Comparison of ENCODE assay signal across 15 mouse cellular contexts in the genomic region with DNA sequence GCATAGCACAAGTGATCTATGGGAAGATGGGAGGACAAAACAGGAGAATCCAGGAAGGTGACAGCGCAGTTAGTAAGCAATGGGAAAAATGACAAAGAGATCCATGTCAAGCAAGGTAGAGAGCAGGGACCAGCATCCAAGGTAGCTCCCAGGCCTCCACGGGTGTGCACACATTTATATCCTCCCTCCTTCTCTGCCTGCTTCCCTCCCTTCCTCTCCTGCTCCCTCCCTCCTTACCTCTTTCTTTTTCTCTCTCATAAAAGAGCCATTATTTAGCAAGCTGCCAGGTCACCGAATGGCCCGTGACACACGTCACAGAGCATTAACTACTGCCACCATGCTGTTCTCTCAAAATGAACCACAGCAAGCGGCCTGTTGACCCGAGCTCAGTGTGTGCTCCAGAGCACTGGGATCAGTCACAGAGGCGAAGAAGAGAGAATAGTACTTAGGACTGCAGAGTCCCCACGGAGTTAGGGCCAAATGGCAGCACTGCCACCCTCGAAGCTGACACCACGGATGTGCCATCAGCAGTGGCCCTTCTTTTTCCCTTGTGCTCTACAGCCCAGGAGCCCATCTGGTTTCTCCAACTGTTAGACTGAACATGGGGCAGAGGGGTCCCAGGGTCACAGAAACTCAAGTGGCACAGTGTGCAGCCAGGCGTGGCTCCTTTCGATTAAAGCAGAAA. TPM values are rescaled to one million over a fixed set of nuclear protein-coding genes. Genes with fewer than 3 reads are reported as not detected.
DNase-seq lines count a peak whose midpoint lies in the region; ATAC-seq and TF ChIP-seq lines count a peak whose summit lies in the region.
"Had no signal": no experiment of that assay in that cellular context is flagged by ENCODE, and none has a peak within 500 bp of the region (broad histone marks: within the 10 kb centered on the region; RNA-seq: fewer than 3 reads in every experiment).

No protein-coding gene starts in this region.

- H3K9me3 ChIP-seq in kidney, embryonic 14.5 days (ENCODE audit: control insufficient read depth, low read length), result no peaks in the 10 kb centered on the region
- H3K9me3 ChIP-seq in embryonic facial prominence, embryonic 10.5 days, result no peaks in the 10 kb centered on the region
- H3K9me3 ChIP-seq: liver, embryonic 12.5 days; midbrain, embryonic 13.5 days had no signal

- peak; percentile 87 for ATAC-seq in kidney, embryonic 14.5 days (ENCODE audit: low FRiP score, low TSS enrichment)
- ATAC-seq: liver, embryonic 12.5 days; midbrain, embryonic 13.5 days had no signal

- 12% methylated on average over 13 of the region's 13 CpGs for WGBS in kidney, embryonic 14.5 days
- WGBS in embryonic facial prominence, embryonic 10.5 days, result 27% methylated on average over 13 of the region's 13 CpGs

- no peak for TF ChIP-seq POLR2A in brain, embryonic 14.5 days (IDR thresholded peaks at IDR 0.05; ENCODE audit: borderline replicate concordance, extremely low read depth, insufficient read depth, insufficient read length, poor library complexity, severe bottlenecking)

- H3K4me3 ChIP-seq in kidney, embryonic 14.5 days (ENCODE audit: low read length), result no peak overlapping the region
- H3K4me3 ChIP-seq in embryonic facial prominence, embryonic 10.5 days, result no peak overlapping the region
- H3K4me3 ChIP-seq: liver, embryonic 12.5 days; midbrain, embryonic 13.5 days had no signal

- 0 out of 2 replicates have a peak, but pooled peaks cover 8% of the 10 kb centered on the region for H3K4me1 ChIP-seq in kidney, embryonic 14.5 days (ENCODE audit: control insufficient read depth, insufficient read depth, low read length)
- peaks cover 12% of the 10 kb centered on the region for H3K4me1 ChIP-seq in embryonic facial prominence, embryonic 10.5 days
- H3K4me1 ChIP-seq: liver, embryonic 12.5 days had no signal

- no peaks in the 10 kb centered on the region for H3K27me3 ChIP-seq in kidney, embryonic 14.5 days (ENCODE audit: control insufficient read depth, insufficient read depth, low read length)
- H3K27me3 ChIP-seq in embryonic facial prominence, embryonic 10.5 days (replicated peaks; ENCODE audit: low read depth, poor library complexity, severe bottlenecking), result peaks cover 56% of the 10 kb centered on the region
- H3K27me3 ChIP-seq: liver, embryonic 12.5 days had no signal

- no peak overlapping the region for H3K9ac ChIP-seq in kidney, embryonic 14.5 days (ENCODE audit: low read depth, low read length)
- H3K9ac ChIP-seq: liver, embryonic 12.5 days; midbrain, embryonic 13.5 days had no signal

- H3K36me3 ChIP-seq in kidney, embryonic 14.5 days (ENCODE audit: control insufficient read depth, insufficient read depth, low read length), result no peaks in the 10 kb centered on the region
- no peaks in the 10 kb centered on the region for H3K36me3 ChIP-seq in embryonic facial prominence, embryonic 10.5 days (replicated peaks)
- H3K36me3 ChIP-seq: liver, embryonic 12.5 days; midbrain, embryonic 13.5 days had no signal

- DNase-seq in kidney, postnatal 14 days, result no peak
- DNase-seq in brain, embryonic 14.5 days (ENCODE audit: low read depth), result peak; percentile 28
- DNase-seq in embryonic facial prominence, embryonic 10.5 days (ENCODE audit: low spot score), result peak; percentile 21
- peak; percentile 39 for DNase-seq in mesoderm, embryonic 11.5 days (ENCODE audit: low read depth, low spot score)
- no peak for DNase-seq in thymus, postnatal 0 days (ENCODE audit: low spot score)
- no peak for DNase-seq in urinary bladder, postnatal 36 days (ENCODE audit: low spot score in 2 of 2)
- DNase-seq: adrenal gland, postnatal 36 days; gastrocnemius, postnatal 10 days; heart, postnatal 14 days; kidney, adult 11 months; layer of hippocampus, adult 9-11 months had no signal

- no peak overlapping the region for H3K27ac ChIP-seq in kidney, embryonic 14.5 days (ENCODE audit: low read depth, low read length)
- H3K27ac ChIP-seq in embryonic facial prominence, embryonic 10.5 days (replicated peaks), result no peak overlapping the region
- H3K27ac ChIP-seq: liver, embryonic 12.5 days; midbrain, embryonic 13.5 days had no signal

- H3K4me2 ChIP-seq in kidney, embryonic 14.5 days (replicated peaks; ENCODE audit: low read depth, low read length), result no peak overlapping the region
- H3K4me2 ChIP-seq: liver, embryonic 12.5 days; midbrain, embryonic 13.5 days had no signal

- no peak for TF ChIP-seq CTCF in brain, embryonic 14.5 days (IDR thresholded peaks at IDR 0.05; ENCODE audit: borderline replicate concordance, extremely low read depth, insufficient read depth, insufficient read length)

RNA-seq across cellular contexts. Expression of a gene that starts 30.4 kb away (rescaled TPM):
- polyA plus RNA-seq in kidney, embryonic 14.5 days (2014; fragmentation: Nextera tagmentation; extraction: Ambion mirVana), result 0.24 and 0.46 TPM in 2 replicates
- 6.5 and 9.5 TPM in 2 replicates for polyA plus RNA-seq in brain, embryonic 14.5 days (2012; rRNA removed)
- 1.1 and 1.6 TPM in 2 replicates for polyA plus RNA-seq in embryonic facial prominence, embryonic 10.5 days (2016; fragmentation: Nextera tagmentation; extraction: Ambion mirVana)
- polyA plus RNA-seq in thymus, postnatal 0 days (2015; fragmentation: Nextera tagmentation; extraction: Ambion mirVana), result 0.84 and 1.9 TPM in 2 replicates
- polyA plus RNA-seq: lung, embryonic 16.5 days had no signal

Comparison
In these comparisons a context has a peak if more than half of its experiments do, and no peak if none do; other contexts are left out.
1. DNase-seq: peak in brain, embryonic 14.5 days (single experiment), embryonic facial prominence, embryonic 10.5 days (single experiment) and mesoderm, embryonic 11.5 days (single experiment); none in kidney, postnatal 14 days (single experiment), thymus, postnatal 0 days (single experiment) and urinary bladder, postnatal 36 days (0 of 2).